Mouse (Mus musculus) T-helper 2 cell (primary cell): ENCODE measurements at regions not wholly inside any gene's neighbourhood (a gene's known extent, or its start where the extent isn't known, plus 50 kb on each side); places are given as distances from the start of the nearest gene placed in this dataset.

Experiments
- in situ Hi-C: fragments of 300-600 bp; cut with MboI, MseI; formaldehyde crosslinking; loops from one replicate; pipeline ENCODE4 v1.15.1; 2025; ENCODE audit warnings: high pct_unique_total_duplicates

- in situ Hi-C loops: no loop called here
These were observed 195.9 kb downstream of the Hlx start for GRCm38 (mm10) chr1:184536311-184537200.

- in situ Hi-C loops: no loop called here
These were observed 196.7 kb downstream of the Hlx start for GRCm38 (mm10) chr1:184535691-184536090.

GRCm38 (mm10) chr1:184534511-184534910 is 197.9 kb downstream of the Hlx start:
- in situ Hi-C loops: no loop called here

GRCm38 (mm10) chr1:184533870-184534269 is 198.5 kb downstream of the Hlx start:
- in situ Hi-C loops: no loop called here

- in situ Hi-C loops: no loop called here
These were observed 199.8 kb downstream of the Hlx start for GRCm38 (mm10) chr1:184532488-184533055.

- in situ Hi-C loops: no loop called here
These were observed 201.7 kb downstream of the Hlx start for GRCm38 (mm10) chr1:184530606-184531320.

- in situ Hi-C loops: loop anchor here (10.0 kb wide), 1 partner anchor 721 kb away; no protein-coding TSS in a partner anchor
These were observed 206.7 kb downstream of the Hlx start for GRCm38 (mm10) chr1:184525740-184526139.

GRCm38 (mm10) chr1:184519551-184519950 is 212.9 kb downstream of the Hlx start:
- in situ Hi-C loops: no loop called here

GRCm38 (mm10) chr1:184504663-184505062 is 227.8 kb downstream of the Hlx start:
- in situ Hi-C loops: no loop called here

- in situ Hi-C loops: no loop called here
These were observed 228.5 kb downstream of the Hlx start for GRCm38 (mm10) chr1:184503827-184504355.

GRCm38 (mm10) chr1:184500702-184501101 is 231.7 kb downstream of the Hlx start:
- in situ Hi-C loops: no loop called here

- in situ Hi-C loops: no loop called here
These were observed 233.4 kb downstream of the Hlx start for GRCm38 (mm10) chr1:184498909-184499525.

- in situ Hi-C loops: no loop called here
These were observed 235.4 kb downstream of the Hlx start for GRCm38 (mm10) chr1:184497007-184497406.

GRCm38 (mm10) chr1:184493811-184494210 is 238.6 kb downstream of the Hlx start:
- in situ Hi-C loops: no loop called here

- in situ Hi-C loops: no loop called here
These were observed 240.3 kb downstream of the Hlx start for GRCm38 (mm10) chr1:184492115-184492514.

- in situ Hi-C loops: no loop called here
These were observed 241.2 kb downstream of the Hlx start for GRCm38 (mm10) chr1:184491252-184491651.

GRCm38 (mm10) chr1:184487409-184487808 is 245.0 kb downstream of the Hlx start:
- in situ Hi-C loops: no loop called here

GRCm38 (mm10) chr1:184484801-184485200 is 247.6 kb downstream of the Hlx start:
- in situ Hi-C loops: no loop called here

- in situ Hi-C loops: no loop called here
These were observed 249.0 kb downstream of the Hlx start for GRCm38 (mm10) chr1:184483371-184483770.

- in situ Hi-C loops: no loop called here
These were observed 250.4 kb downstream of the Hlx start for GRCm38 (mm10) chr1:184482026-184482425.

GRCm38 (mm10) chr1:184480571-184481220 is 251.7 kb downstream of the Hlx start:
- in situ Hi-C loops: no loop called here
